Mouse (Mus musculus) forebrain, embryonic 14.5 days (tissue): ENCODE results near the gene Ckap5. TPM values are rescaled to one million over a fixed set of nuclear protein-coding genes. Genes with fewer than 3 reads are reported as not detected.

ENCODE experiments used
- ATAC-seq: fragments of 200-750 bp; cut with Nextera tagmentation; 2 replicates; pipeline ENCODE4 v1.8.0; 2017; ENCODE audit warnings: mild to moderate bottlenecking, moderate library complexity
- DNase-seq: peaks from one replicate; pipeline ENCODE4 v3.0.0-alpha.2; 2015; ENCODE audit warnings: low spot score
- H3K27ac ChIP-seq: fragments of 300-500 bp; sonication (generic); 2 replicates; pipeline ENCODE4 v1.5.1; 2014; ENCODE audit warnings: low read depth, mild to moderate bottlenecking, control low read depth, low read length, moderate library complexity
- H3K27me3 ChIP-seq: fragments of 300-500 bp; sonication (generic); replicated peaks from 2 replicates; pipeline ENCODE4 v1.6.1; 2014; ENCODE audit warnings: low read length, control low read depth, mixed read lengths; ENCODE audit not compliant: control insufficient read depth, insufficient read depth
- H3K36me3 ChIP-seq: fragments of 300-500 bp; sonication (generic); 2 replicates; pipeline ENCODE4 v1.6.1; 2014; ENCODE audit warnings: low read length, control low read depth; ENCODE audit not compliant: control insufficient read depth, insufficient read depth
- H3K4me1 ChIP-seq: fragments of 300-500 bp; sonication (generic); 2 replicates; pipeline ENCODE4 v1.6.1; 2014; ENCODE audit warnings: antibody characterized with exemption, low read length, control low read depth; ENCODE audit not compliant: control insufficient read depth, insufficient read depth
- H3K4me2 ChIP-seq: fragments of 300-500 bp; sonication (generic); 2 replicates; pipeline ENCODE4 v1.6.1; 2014; ENCODE audit warnings: mild to moderate bottlenecking, control low read depth, low read length
- H3K4me3 ChIP-seq: fragments of 300-500 bp; sonication (generic); 2 replicates; pipeline ENCODE4 v1.5.1; 2014; ENCODE audit warnings: low read depth, low read length, control low read depth
- H3K9ac ChIP-seq: fragments of 300-500 bp; sonication (generic); 2 replicates; pipeline ENCODE4 v1.6.1; 2014; ENCODE audit warnings: mild to moderate bottlenecking, low read length, control low read depth, moderate library complexity
- H3K9me3 ChIP-seq: fragments of 300-500 bp; sonication (generic); replicated peaks from 2 replicates; pipeline ENCODE4 v1.6.1; 2016; ENCODE audit warnings: low read length, control low read depth, mixed read lengths; ENCODE audit not compliant: control insufficient read depth
- WGBS: fragments of 180-500 bp; shearing (Covaris S2); extraction: QIAGEN DNeasy Blood & Tissue Kit; methylation state at CpG from one replicate; pipeline ENCODE4 v1.1.7; 2014; 5-methylcytosine and 5-hydroxymethylcytosine counted together
- polyA plus RNA-seq: library from polyadenylated mRNA; unstranded; fragments of >200 nt; fragmentation: Nextera tagmentation; extraction: Ambion mirVana; gene quantifications from 2 replicates; pipeline ENCODE4 v1.2.1, GENCODE M21; 2014

Ckap5 gene
- polyA plus RNA-seq, 1 experiment from 2014 or later = 106 TPM

GRCm38 (mm10) chr2:91669326-91669725, 142.8 kb downstream of the Ckap5 start:
- 88% methylated on average over 8 of the region's 8 CpGs for WGBS
- no peak for DNase-seq
- Histone ChIP-seq H3K4me2 (no peak overlapping the region), H3K4me1 (no peaks in the 10 kb centered on the region), H3K4me3 (no peak overlapping the region), H3K27me3 (no peaks in the 10 kb centered on the region), H3K27ac (no peak overlapping the region), H3K9ac (no peak overlapping the region), H3K9me3 (no peaks in the 10 kb centered on the region), H3K36me3 (peaks cover 85% of the 10 kb centered on the region)
- no peak for ATAC-seq

GRCm38 (mm10) chr2:91670038-91670437, 143.5 kb downstream of the Ckap5 start:
- no peaks in the 10 kb centered on the region for H3K9me3 ChIP-seq
- H3K4me3 ChIP-seq = no peak overlapping the region
- H3K27ac ChIP-seq = no peak overlapping the region
- H3K27me3 ChIP-seq = no peaks in the 10 kb centered on the region
- no peak for ATAC-seq
- WGBS = 89% methylated on average over 6 of the region's 6 CpGs
- DNase-seq = no peak
- peaks cover 83% of the 10 kb centered on the region for H3K36me3 ChIP-seq
- no peak overlapping the region for H3K9ac ChIP-seq
- no peak overlapping the region for H3K4me2 ChIP-seq
- no peaks in the 10 kb centered on the region for H3K4me1 ChIP-seq

Other genes with a start within 250 kb of the Ckap5 start
- 168 and 170 TPM in 2 replicates for gene 1110051M20Rik, start 82.1 kb upstream of the Ckap5 start, polyA plus RNA-seq
- 4.7 and 5.1 TPM in 2 replicates for gene Lrp4, start 69.3 kb upstream of the Ckap5 start, polyA plus RNA-seq
- gene F2, start 109.7 kb downstream of the Ckap5 start, polyA plus RNA-seq = 0.11 and 0.14 TPM in 2 replicates
- 5.2 and 7.5 TPM in 2 replicates for gene Zfp408, start 123.0 kb downstream of the Ckap5 start, polyA plus RNA-seq
- gene Arhgap1, start 123.1 kb downstream of the Ckap5 start, polyA plus RNA-seq = 87.9 and 89.6 TPM in 2 replicates
- gene Atg13, start 183.8 kb downstream of the Ckap5 start, polyA plus RNA-seq = 40.4 and 43.3 TPM in 2 replicates
- 11.8 and 13.5 TPM in 2 replicates for gene Harbi1, start 184.1 kb downstream of the Ckap5 start, polyA plus RNA-seq
- gene Ambra1, start 203.4 kb downstream of the Ckap5 start, polyA plus RNA-seq = 14.8 and 19.3 TPM in 2 replicates